Mouse (Mus musculus): ENCODE data around the gene Ppp1r27.
A peak's percentile ranks its signal among the peaks of the same experiment; 100 is the strongest.

The Ppp1r27 gene

GRCm38 (mm10) chr11:120548786-120549167, 2.2 kb downstream of the Ppp1r27 start:
- no peak for DNase-seq (ENCODE audit: extremely low read depth, insufficient read length, low spot score)

- no peak for DNase-seq (ENCODE audit: extremely low read depth, insufficient read length, low spot score)
Measured at GRCm38 (mm10) chr11:120548214-120548613, 2.7 kb downstream of the Ppp1r27 start.

DNA sequence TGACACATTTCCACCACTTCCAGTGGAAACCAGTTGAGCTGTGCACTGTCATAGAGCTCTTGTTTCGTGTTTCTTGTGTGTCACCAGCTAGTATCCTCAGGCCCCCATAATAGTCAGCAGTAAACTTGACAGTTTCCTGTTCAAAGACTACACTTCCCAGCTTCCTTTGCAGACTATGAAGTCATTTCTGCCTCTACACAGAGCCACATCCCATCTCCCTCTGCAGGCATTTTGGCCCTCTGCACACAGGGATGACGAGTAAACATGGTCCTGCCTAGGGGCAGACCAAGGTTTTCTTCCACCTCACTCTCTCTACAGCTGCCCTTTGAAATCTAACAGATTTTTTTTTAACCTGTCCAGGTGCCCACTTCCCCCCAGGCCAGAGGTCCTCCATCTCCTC, 3.5 kb downstream of the Ppp1r27 start:
- no peak for DNase-seq (ENCODE audit: extremely low read depth, insufficient read length, low spot score)

- DNase-seq (ENCODE audit: extremely low read depth, insufficient read length, low spot score) = no peak
Measured at GRCm38 (mm10) chr11:120545964-120546363, 5.0 kb downstream of the Ppp1r27 start.

- DNase-seq (ENCODE audit: extremely low read depth, insufficient read length, low spot score) = no peak
Measured at GRCm38 (mm10) chr11:120542376-120542775, 8.6 kb downstream of the Ppp1r27 start.

DNA sequence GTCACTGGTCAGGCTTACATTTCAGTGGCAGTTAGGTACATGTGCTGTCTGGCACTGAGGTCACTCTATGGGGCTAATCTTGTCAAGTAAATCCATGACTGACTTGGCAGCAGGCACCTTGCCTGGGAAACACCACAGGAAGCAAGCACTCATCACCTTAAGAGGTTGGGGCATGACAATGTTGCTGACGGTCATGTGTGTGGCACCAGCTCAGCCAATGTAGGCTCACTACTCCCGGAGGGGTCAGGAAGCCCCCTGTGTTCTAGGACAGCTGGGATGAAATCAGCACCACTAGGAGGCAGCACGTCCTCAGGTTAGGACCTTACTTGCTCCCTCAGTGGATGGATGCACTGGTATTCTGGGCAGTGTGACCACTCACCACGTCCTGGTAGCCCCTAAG, 9.0 kb downstream of the Ppp1r27 start:
- peak; percentile 57 for DNase-seq (ENCODE audit: extremely low read depth, insufficient read length, low spot score)

GRCm38 (mm10) chr11:120539285-120540014, 11.5 kb downstream of the Ppp1r27 start:
- DNase-seq (ENCODE audit: extremely low read depth, insufficient read length, low spot score) = peak; percentile 44

- DNase-seq (ENCODE audit: extremely low read depth, insufficient read length, low spot score) = no peak
Measured at GRCm38 (mm10) chr11:120538955-120539284, 12.0 kb downstream of the Ppp1r27 start.

DNA sequence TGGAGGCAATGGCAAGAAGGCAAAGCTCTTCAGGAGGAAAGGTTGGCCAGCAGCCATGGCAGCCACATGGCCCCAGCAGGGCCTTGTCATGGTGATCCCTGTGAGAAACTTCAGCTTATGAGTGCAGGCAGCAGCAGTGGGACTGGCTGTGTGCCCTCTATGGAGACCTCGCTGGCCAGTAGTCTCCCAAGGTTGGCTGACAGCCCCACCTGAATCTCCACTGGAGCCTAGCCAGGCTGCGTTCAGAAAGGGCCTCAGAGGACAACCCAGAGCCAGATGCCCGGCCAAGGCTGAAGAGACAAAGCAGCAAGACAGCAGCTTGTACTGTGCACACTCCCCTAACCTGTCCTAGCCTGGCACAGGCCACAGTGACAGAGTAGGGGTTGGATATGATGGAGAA, 12.4 kb downstream of the Ppp1r27 start:
- peak; percentile 50 for DNase-seq (ENCODE audit: extremely low read depth, insufficient read length, low spot score)

DNA sequence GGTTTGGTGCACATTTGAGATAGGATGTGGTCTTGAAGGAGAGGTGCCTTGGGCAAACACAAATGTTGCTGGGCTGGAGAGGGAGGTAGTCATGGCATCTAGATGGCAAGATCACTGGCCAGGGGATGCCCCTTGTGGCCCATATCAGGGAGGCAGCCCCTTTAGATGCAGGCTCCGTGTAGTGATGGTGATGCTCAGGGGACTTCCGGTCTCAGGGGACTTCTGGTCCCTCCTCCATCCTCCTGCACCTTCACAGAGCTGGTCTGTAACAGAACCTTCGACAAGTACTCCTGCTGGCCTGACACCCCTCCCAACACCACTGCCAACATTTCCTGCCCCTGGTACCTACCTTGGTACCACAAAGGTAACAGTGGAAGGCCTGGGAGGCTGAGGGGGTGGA, 15.1 kb downstream of the Ppp1r27 start:
- no peak for DNase-seq (ENCODE audit: extremely low read depth, insufficient read length, low spot score)

DNA sequence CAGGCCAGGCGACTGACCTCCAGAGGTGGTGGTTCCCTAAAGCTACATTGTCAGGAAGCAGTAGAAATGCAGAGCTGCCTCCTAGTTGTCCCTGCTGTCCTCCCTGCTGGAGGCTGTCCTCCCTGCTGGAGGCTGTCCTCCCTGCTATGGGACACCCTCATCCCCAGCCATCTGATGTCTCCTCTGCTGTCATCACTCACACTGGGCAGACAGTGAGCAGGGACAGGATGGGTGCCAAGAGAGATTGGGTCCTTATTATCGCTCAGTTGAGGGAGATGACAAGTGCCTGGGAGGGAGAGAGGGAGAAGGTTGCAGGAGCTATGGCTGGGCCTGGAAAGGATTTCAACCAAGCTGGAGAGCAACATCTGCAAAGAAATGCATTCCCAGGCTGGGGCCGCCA, 15.8 kb downstream of the Ppp1r27 start:
- DNase-seq (ENCODE audit: extremely low read depth, insufficient read length, low spot score) = no peak

- DNase-seq (ENCODE audit: extremely low read depth, insufficient read length, low spot score) = no peak
Measured at GRCm38 (mm10) chr11:120534093-120534492, 16.8 kb downstream of the Ppp1r27 start.

- no peak for DNase-seq (ENCODE audit: extremely low read depth, insufficient read length, low spot score)
Measured at GRCm38 (mm10) chr11:120531646-120532045, 19.3 kb downstream of the Ppp1r27 start.

- DNase-seq (ENCODE audit: extremely low read depth, insufficient read length, low spot score) = no peak
Measured at GRCm38 (mm10) chr11:120530085-120530964, 20.6 kb downstream of the Ppp1r27 start, which contains the start of gene Gcgr. Gene Gcgr, plus strand, starts transcription at chr11:120530699.

DNA sequence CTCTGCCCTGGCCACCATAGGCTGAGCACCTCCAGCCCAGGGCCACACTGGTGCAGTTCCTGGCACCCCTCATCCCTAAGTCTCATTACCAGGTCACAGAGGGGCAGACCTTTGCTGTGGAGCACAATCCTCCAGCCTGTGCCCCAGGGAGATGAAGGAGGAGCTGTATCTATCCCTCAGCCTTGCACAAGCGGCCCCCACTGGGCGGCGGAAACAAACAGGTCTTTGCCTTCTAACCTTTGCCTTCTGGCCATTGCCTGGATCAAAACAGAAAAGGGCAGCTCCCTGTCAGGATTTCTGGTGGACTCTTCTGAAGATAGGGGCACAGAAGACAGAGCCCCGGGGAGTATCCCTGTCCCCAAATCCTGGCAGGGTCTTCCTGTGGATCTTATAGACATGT, 22.0 kb downstream of the Ppp1r27 start:
- no peak for DNase-seq (ENCODE audit: extremely low read depth, insufficient read length, low spot score)

DNA sequence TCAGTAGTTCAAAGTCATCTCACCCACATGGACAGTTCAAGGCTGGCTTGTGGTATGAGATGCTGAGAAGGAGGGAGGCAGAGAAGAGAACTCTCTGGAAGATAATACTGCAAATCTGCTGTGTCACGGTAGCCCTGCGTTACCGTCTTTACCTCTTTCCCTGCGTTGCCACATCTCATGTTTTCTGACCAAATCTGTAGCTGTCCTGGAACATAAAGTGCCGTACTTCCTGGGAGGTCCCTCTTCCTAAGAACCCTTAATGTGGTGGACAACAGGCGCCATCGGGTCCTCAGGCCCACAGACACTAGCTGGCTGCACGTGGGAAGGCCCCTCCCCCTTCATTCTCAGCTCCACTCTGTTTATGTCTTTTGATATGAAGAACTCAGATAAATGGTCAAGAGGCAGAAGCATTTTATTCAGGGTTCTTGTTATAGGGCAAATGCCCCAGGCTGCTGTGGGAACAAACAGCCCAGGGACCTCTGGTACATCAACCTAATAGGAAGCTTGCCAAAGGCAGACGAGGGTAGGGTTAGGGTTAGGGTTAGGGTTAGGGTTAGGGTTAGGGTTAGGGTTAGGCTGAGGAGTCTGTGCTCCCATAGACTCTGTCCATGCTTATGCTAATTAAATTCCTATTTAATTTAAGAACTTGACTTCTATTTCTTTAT, 23.1 kb downstream of the Ppp1r27 start:
- no peak for DNase-seq (ENCODE audit: extremely low read depth, insufficient read length, low spot score)

GRCm38 (mm10) chr11:120525959-120526358, 25.0 kb downstream of the Ppp1r27 start:
- no peak for DNase-seq (ENCODE audit: extremely low read depth, insufficient read length, low spot score)

DNA sequence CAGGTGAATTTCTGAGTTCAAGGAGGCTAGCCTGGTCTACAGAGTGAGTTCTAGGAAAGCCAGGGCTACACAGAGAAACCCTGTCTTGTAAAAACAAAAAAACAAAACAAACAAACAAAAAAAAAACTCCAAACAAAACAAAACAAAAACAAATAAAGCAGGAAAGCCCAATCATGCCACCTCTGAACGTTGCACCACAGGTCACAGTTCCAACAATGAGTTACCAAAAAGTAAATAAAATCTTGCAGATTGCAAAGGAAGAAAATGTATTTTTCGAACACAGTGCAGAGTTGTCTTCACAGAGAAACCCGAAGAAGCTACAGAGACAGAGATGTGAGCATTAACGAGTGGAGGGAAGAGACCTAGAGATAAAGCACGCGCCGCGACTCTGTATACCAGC, 28.4 kb downstream of the Ppp1r27 start:
- DNase-seq (ENCODE audit: extremely low read depth, insufficient read length, low spot score) = no peak

- no peak for DNase-seq (ENCODE audit: extremely low read depth, insufficient read length, low spot score)
Measured at GRCm38 (mm10) chr11:120520967-120521540, 29.9 kb downstream of the Ppp1r27 start.

DNA sequence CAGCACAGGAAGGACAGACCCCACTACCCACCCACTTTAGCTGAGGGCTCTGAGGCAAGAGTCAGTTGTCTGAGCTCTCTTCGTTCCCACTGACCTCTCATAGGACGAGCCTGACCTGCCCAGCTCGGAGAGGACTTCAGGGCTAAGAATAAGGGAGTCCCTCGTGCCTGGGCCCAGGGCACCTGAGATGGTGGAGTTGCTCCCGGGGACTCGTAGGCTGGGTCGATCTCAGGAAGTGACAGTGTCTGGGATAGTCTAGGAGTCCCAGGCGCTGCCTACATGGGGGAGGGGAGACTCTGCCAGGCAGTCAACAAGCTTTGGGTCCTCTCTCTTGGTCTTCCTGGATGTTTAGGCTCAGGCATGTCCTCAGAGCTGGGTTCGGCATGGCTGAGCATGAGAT, 30.4 kb downstream of the Ppp1r27 start:
- DNase-seq (ENCODE audit: extremely low read depth, insufficient read length, low spot score) = no peak

GRCm38 (mm10) chr11:120519738-120520137, 31.2 kb downstream of the Ppp1r27 start:
- peak; percentile 67 for DNase-seq (ENCODE audit: extremely low read depth, insufficient read length, low spot score)
